Mouse (Mus musculus) neural tube, embryonic 13.5 days (tissue): ENCODE measurements around the gene Cst9. TPM values are rescaled to one million over a fixed set of nuclear protein-coding genes. Genes with fewer than 3 reads are reported as not detected.

Experiments used
- ATAC-seq: fragments of 200-750 bp; cut with Nextera tagmentation; 2 replicates; pipeline ENCODE4 v1.8.0; 2017; ENCODE audit warnings: low read depth, mild to moderate bottlenecking, moderate TSS enrichment, moderate library complexity
- H3K27ac ChIP-seq: fragments of 300-500 bp; sonication (generic); replicated peaks from 2 replicates; pipeline ENCODE4 v1.5.1; 2015; ENCODE audit warnings: moderate library complexity, mild to moderate bottlenecking, inconsistent platforms
- H3K27me3 ChIP-seq: fragments of 300-500 bp; sonication (generic); 2 replicates; pipeline ENCODE4 v1.6.1; 2015; ENCODE audit warnings: mild to moderate bottlenecking, inconsistent platforms
- H3K36me3 ChIP-seq: fragments of 300-500 bp; sonication (generic); 2 replicates; pipeline ENCODE4 v1.6.1; 2015; ENCODE audit warnings: mild to moderate bottlenecking, inconsistent platforms
- H3K4me1 ChIP-seq: fragments of 300-500 bp; sonication (generic); replicated peaks from 2 replicates; pipeline ENCODE4 v1.6.1; 2015; ENCODE audit warnings: inconsistent platforms
- H3K4me2 ChIP-seq: fragments of 300-500 bp; sonication (generic); 2 replicates; pipeline ENCODE4 v1.6.1; 2015; ENCODE audit warnings: inconsistent platforms, mild to moderate bottlenecking, moderate library complexity
- H3K4me3 ChIP-seq: fragments of 300-500 bp; sonication (generic); 2 replicates; pipeline ENCODE4 v1.5.1; 2015; ENCODE audit warnings: mild to moderate bottlenecking, inconsistent platforms
- H3K9ac ChIP-seq: fragments of 300-500 bp; sonication (generic); 2 replicates; pipeline ENCODE4 v1.6.1; 2015; ENCODE audit warnings: moderate library complexity, mild to moderate bottlenecking, inconsistent platforms
- H3K9me3 ChIP-seq: fragments of 300-500 bp; sonication (generic); 2 replicates; pipeline ENCODE4 v1.6.1; 2016; ENCODE audit warnings: inconsistent platforms
- WGBS: fragments of 180-500 bp; shearing (Covaris S2); methylation state at CpG from one replicate; pipeline ENCODE4 v1.1.7; 2015; 5-methylcytosine and 5-hydroxymethylcytosine counted together
- polyA plus RNA-seq: library from polyadenylated mRNA; unstranded; fragments of >200 nt; fragmentation: Nextera tagmentation; extraction: Ambion mirVana; gene quantifications from 2 replicates; pipeline ENCODE4 v1.2.1, GENCODE M21; 2015

Cst9 gene
- polyA plus RNA-seq = not detected in 2 replicates

DNA sequence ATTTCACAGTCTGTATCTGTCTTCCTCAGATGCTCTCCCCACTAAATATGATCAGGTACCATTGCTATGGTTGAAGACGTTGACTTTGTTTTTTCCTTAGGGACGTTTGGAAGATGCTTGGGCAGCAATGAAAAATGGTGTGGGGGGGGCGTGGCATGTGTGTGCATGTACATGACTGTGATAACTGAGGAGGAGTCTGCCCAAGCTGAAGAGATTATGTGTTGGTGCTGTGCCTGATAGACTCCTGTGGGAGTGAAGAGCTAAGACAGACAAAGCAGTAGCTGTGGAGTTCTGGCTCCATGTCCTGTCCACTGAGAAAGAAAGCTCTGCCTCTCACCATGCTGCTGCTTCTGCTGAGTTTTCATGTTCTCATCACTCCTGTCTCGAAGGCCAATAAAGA, at the start of gene Cst9:
Gene Cst9, plus strand, starts transcription at position 236 of the 400 bp plus-strand sequence.
- Histone ChIP-seq H3K4me1 (no peaks in the 10 kb centered on the region), H3K27me3 (no peaks in the 10 kb centered on the region), H3K36me3 (no peaks in the 10 kb centered on the region), H3K9me3 (no peaks in the 10 kb centered on the region), H3K27ac (no peak within 1 kb of the TSS), H3K9ac (no peak within 1 kb of the TSS), H3K4me2 (no peak within 1 kb of the TSS), H3K4me3 (no peak within 1 kb of the TSS)
- WGBS = 69% methylated on average over 4 of the region's 4 CpGs
- no peak for ATAC-seq

- ATAC-seq = no peak
- Histone ChIP-seq H3K9me3 (no peaks in the 10 kb centered on the region; the same call in 1 of the 2 replicates), H3K4me1 (no peaks in the 10 kb centered on the region), H3K27ac (no peak within 1 kb of the TSS), H3K27me3 (no peaks in the 10 kb centered on the region), H3K4me2 (no peak within 1 kb of the TSS), H3K4me3 (no peak within 1 kb of the TSS), H3K9ac (no peak within 1 kb of the TSS), H3K36me3 (no peaks in the 10 kb centered on the region)
- WGBS = 93% methylated on average over 6 of the region's 6 CpGs
Measured at GRCm38 (mm10) chr2:148789142-148789541, 45.8 kb upstream of the Cst9 start, which contains the start of gene Cst12. Cst12 (plus strand) TSS chr2:148789361.

GRCm38 (mm10) chr2:148798485-148798884, 36.5 kb upstream of the Cst9 start, which contains the start of gene Cst8:
Cst8 (plus strand) TSS chr2:148798785.
- Histone ChIP-seq H3K27me3 (no peaks in the 10 kb centered on the region), H3K9me3 (no peaks in the 10 kb centered on the region), H3K4me3 (no peak within 1 kb of the TSS), H3K4me2 (no peak within 1 kb of the TSS), H3K36me3 (no peaks in the 10 kb centered on the region), H3K9ac (no peak within 1 kb of the TSS), H3K4me1 (no peaks in the 10 kb centered on the region), H3K27ac (no peak within 1 kb of the TSS)
- WGBS = 90% methylated on average over 1 of the region's 1 CpGs
- ATAC-seq = no peak

- Histone ChIP-seq H3K9ac (no peak overlapping the region), H3K4me1 (no peaks in the 10 kb centered on the region), H3K36me3 (no peaks in the 10 kb centered on the region), H3K9me3 (no peaks in the 10 kb centered on the region), H3K4me2 (no peak overlapping the region), H3K27me3 (no peaks in the 10 kb centered on the region), H3K27ac (no peak overlapping the region), H3K4me3 (no peak overlapping the region)
- WGBS = 81% methylated on average over 3 of the region's 3 CpGs
- ATAC-seq = no peak
Measured at GRCm38 (mm10) chr2:148801491-148801921, 33.4 kb upstream of the Cst9 start.

DNA sequence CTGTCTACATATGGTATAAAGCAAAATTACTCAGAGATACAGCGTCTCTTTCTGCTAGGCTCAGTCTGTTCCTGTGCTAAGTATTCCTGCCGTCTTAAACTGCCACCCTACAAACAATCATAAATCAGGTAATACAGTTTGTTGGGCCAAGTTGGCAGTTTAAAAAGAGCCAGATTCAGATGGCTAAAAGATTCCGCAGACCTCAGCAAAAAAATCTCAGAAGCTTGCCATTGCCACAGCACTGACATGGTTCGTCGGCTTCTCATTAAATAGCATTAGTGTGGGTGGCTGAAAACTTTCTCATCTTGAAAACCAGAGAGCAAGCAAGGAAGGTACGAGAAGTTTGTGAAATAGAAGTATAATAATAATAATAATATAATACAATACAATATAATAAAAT, 28.3 kb upstream of the Cst9 start:
- no peak overlapping the region for H3K4me3 ChIP-seq
- 78% methylated on average over 6 of the region's 6 CpGs for WGBS
- ATAC-seq = no peak
- H3K36me3 ChIP-seq = no peaks in the 10 kb centered on the region
- H3K4me1 ChIP-seq = no peaks in the 10 kb centered on the region
- no peak overlapping the region for H3K4me2 ChIP-seq
- H3K9me3 ChIP-seq = no peaks in the 10 kb centered on the region
- H3K27me3 ChIP-seq = no peaks in the 10 kb centered on the region
- H3K27ac ChIP-seq = no peak overlapping the region
- H3K9ac ChIP-seq = no peak overlapping the region

DNA sequence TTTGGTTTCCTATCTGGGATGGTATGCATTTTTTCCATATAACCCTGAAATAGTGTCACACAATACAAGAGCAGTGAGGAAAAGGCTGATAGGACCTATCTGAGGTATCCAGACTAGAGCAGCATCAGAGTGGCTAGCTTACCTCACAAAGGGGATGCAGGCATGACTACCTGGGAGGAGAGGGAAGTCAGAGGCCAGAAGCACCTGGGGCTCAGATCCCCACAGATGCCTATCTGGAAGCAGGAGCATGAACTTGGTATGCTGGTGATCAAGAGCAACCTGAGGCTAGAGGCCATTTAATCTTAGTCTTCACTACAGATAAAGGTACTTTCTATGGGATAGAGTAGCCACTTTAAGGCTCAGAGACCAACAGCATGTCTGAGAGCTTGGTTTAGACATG, 15.0 kb upstream of the Cst9 start, which contains the start of gene Cst13:
Gene Cst13, plus strand, starts transcription at position 173 of the 400 bp plus-strand sequence.
- Histone ChIP-seq H3K4me2 (no peak within 1 kb of the TSS), H3K9me3 (no peaks in the 10 kb centered on the region), H3K36me3 (no peaks in the 10 kb centered on the region), H3K27ac (no peak within 1 kb of the TSS), H3K9ac (no peak within 1 kb of the TSS), H3K4me3 (no peak within 1 kb of the TSS), H3K4me1 (no peaks in the 10 kb centered on the region), H3K27me3 (no peaks in the 10 kb centered on the region)
- ATAC-seq = no peak

- Histone ChIP-seq H3K4me1 (no peaks in the 10 kb centered on the region), H3K9ac (no peak overlapping the region), H3K9me3 (no peaks in the 10 kb centered on the region), H3K36me3 (no peaks in the 10 kb centered on the region), H3K4me2 (no peak overlapping the region), H3K27ac (no peak overlapping the region), H3K4me3 (no peak overlapping the region), H3K27me3 (no peaks in the 10 kb centered on the region)
- ATAC-seq = no peak
- WGBS = 69% methylated on average over 1 of the region's 1 CpGs
Measured at GRCm38 (mm10) chr2:148825986-148826385, 9.0 kb upstream of the Cst9 start.

DNA sequence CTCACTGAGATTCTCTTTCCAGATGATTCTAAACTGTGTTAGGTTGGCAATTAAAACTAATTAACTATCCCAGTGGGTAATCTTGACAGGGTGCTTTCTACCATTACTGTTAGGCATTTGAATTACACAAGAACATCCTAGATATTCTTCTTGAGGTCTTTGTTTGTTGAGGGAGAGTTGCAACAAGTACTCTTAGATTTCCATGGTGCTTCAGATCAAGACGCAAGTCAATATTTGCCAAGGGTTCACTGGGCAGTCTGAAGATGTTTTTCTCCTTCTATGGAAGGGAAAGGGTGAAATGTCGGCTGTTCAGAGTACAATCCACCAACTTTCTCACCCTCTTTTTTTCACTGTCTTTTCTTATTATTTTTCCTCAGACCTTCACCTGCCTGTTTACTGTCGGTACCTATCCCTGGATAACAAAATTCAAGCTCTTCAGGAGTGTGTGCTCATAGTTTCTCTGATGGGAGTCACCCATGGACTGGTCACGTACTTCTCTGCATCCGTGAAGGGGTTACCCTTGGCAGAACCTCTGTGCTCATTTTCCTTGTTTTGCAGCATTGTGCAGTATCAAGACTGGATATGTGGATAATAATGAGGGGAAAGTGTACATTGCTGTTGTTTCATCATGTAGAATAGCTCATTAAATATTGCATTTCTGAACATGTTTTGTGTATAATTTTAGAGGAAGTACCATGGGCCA, 3.3 kb downstream of the Cst9 start:
- Histone ChIP-seq H3K4me3 (no peak overlapping the region), H3K9me3 (no peaks in the 10 kb centered on the region), H3K4me1 (no peaks in the 10 kb centered on the region), H3K27ac (no peak overlapping the region), H3K36me3 (no peaks in the 10 kb centered on the region), H3K9ac (no peak overlapping the region), H3K4me2 (no peak overlapping the region), H3K27me3 (no peaks in the 10 kb centered on the region)
- no peak for ATAC-seq
- 87% methylated on average over 5 of the region's 5 CpGs for WGBS

- H3K36me3 ChIP-seq = no peaks in the 10 kb centered on the region
- no peak overlapping the region for H3K27ac ChIP-seq
- no peak overlapping the region for H3K4me2 ChIP-seq
- H3K4me1 ChIP-seq = no peaks in the 10 kb centered on the region
- no peak overlapping the region for H3K9ac ChIP-seq
- H3K27me3 ChIP-seq = no peaks in the 10 kb centered on the region
- H3K4me3 ChIP-seq = no peak overlapping the region
- no peak for ATAC-seq
- 89% methylated on average over 2 of the region's 2 CpGs for WGBS
- no peaks in the 10 kb centered on the region for H3K9me3 ChIP-seq
Measured at GRCm38 (mm10) chr2:148839224-148839623, 4.3 kb downstream of the Cst9 start.

DNA sequence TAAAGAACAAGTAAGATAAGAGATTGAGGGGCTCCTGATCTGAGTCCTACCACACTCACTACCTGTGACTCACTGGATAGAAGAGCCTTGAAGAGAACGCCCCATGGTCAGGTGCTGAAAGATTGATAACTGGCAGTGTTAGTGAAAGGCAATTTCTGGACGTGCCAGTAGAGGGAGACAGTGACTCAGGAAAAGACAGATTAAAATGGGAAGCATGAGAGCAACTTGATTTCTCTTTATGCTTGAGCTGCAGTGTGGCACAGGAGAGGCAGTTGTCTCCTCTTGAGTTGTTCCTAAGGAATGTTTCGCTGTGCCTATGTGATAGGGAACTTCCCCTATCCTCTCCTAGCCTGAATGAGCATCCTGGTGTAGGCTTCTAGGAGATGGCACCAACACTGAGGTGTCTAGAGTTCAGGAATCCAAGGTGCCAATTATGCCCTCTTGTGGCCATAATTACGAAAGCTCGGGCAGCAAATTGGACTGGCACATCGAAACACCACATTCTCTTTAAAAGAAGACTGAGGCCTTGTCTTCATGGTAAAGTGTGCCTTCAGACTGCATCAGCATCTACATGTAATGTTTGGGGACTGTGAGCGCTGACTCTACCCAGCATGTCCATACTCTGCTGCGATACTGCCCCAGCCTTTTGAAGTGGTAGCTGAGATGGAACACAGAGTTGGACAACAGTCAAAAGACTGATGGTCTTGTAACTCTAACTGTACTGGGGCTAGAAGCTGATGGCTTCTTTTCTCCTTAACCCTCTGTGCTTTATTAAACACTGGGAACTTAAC, 16.4 kb downstream of the Cst9 start:
- Histone ChIP-seq H3K9ac (no peak overlapping the region), H3K36me3 (no peaks in the 10 kb centered on the region), H3K9me3 (no peaks in the 10 kb centered on the region), H3K4me2 (no peak overlapping the region), H3K27me3 (no peaks in the 10 kb centered on the region), H3K27ac (no peak overlapping the region), H3K4me1 (no peaks in the 10 kb centered on the region), H3K4me3 (no peak overlapping the region)
- ATAC-seq = 0 out of 2 replicates have a peak, but pooled peaks have one; percentile 50
- WGBS = 49% methylated on average over 8 of the region's 8 CpGs

DNA sequence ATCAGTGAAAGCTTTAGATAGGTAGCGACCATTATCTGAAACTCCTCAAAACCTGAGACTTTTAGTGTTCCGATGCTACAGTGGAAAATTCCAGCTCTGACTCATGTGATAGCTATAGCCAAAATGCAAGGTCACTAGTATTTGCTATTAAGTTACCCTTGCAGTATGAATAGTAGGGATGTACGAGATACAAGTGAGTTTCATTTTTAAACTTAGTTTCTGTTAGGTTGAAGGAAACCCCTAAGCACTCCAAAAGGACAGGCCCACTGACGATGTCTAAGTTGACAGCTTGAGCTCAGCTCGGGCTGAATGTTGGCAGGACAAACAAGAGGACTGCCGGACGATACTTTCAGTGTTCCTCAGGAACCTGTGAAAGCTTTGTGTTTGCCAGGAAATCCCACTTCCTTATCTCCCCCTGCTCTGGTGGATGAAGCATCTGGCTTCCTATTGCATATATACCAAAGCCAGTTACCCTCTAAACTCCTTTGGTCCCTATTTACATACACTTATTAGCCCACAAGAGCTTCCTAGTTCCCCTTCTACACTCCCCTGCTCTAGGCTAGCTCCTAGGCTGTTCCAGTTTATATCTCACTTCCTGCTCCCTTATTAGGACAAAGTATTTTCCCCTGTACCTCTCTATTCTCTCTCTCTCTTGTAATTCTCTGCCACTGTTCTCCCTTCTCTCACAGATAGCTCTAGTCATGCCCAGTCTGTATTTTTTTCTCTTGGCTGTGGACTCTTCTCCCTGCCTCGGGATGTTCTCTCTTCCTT, 21.9 kb downstream of the Cst9 start:
- H3K36me3 ChIP-seq = no peaks in the 10 kb centered on the region
- H3K9ac ChIP-seq = no peak overlapping the region
- H3K27me3 ChIP-seq = no peaks in the 10 kb centered on the region
- H3K4me1 ChIP-seq = no peaks in the 10 kb centered on the region
- no peak for ATAC-seq
- WGBS = 84% methylated on average over 8 of the region's 8 CpGs
- no peak overlapping the region for H3K4me3 ChIP-seq
- no peak overlapping the region for H3K27ac ChIP-seq
- H3K9me3 ChIP-seq = no peaks in the 10 kb centered on the region
- no peak overlapping the region for H3K4me2 ChIP-seq

- Histone ChIP-seq H3K4me1 (no peaks in the 10 kb centered on the region), H3K27ac (no peak overlapping the region), H3K4me2 (no peak overlapping the region), H3K9ac (no peak overlapping the region), H3K4me3 (no peak overlapping the region), H3K9me3 (no peaks in the 10 kb centered on the region), H3K27me3 (no peaks in the 10 kb centered on the region), H3K36me3 (no peaks in the 10 kb centered on the region)
- WGBS = 85% methylated on average over 4 of the region's 4 CpGs
- no peak for ATAC-seq
Measured at GRCm38 (mm10) chr2:148857506-148857905, 22.6 kb downstream of the Cst9 start.
